Mouse (Mus musculus) liver, embryonic 16.5 days (tissue): Measurements from ENCODE around the gene A430078G23Rik. TPM values are rescaled to one million over a fixed set of nuclear protein-coding genes. Genes with fewer than 3 reads are reported as not detected.
"Not testable (repeated sequence)": the region's sequence is repeated elsewhere in the genome, so short reads cannot be mapped to it uniquely, and the experiment has no call there.

Experiments
- ATAC-seq: fragments of 200-750 bp; cut with Nextera tagmentation; 2 replicates; pipeline ENCODE4 v1.8.0; 2017; ENCODE audit warnings: low read depth, mild to moderate bottlenecking, moderate number of reproducible peaks, moderate library complexity
- H3K27ac ChIP-seq: fragments of 300-500 bp; sonication (generic); 2 replicates; pipeline ENCODE4 v1.5.1; 2014; ENCODE audit warnings: mild to moderate bottlenecking, low read length
- H3K27me3 ChIP-seq: fragments of 300-500 bp; sonication (generic); 2 replicates; pipeline ENCODE4 v1.6.1; 2014; ENCODE audit warnings: low read depth, low read length, mixed read lengths; ENCODE audit not compliant: control insufficient read depth, insufficient read depth
- H3K36me3 ChIP-seq: fragments of 300-500 bp; sonication (generic); 2 replicates; pipeline ENCODE4 v1.6.1; 2014; ENCODE audit warnings: mild to moderate bottlenecking; ENCODE audit not compliant: control insufficient read depth, insufficient read depth
- H3K4me1 ChIP-seq: fragments of 300-500 bp; sonication (generic); 2 replicates; pipeline ENCODE4 v1.6.1; 2014; ENCODE audit warnings: low read depth, low read length, mixed read lengths; ENCODE audit not compliant: control insufficient read depth
- H3K4me2 ChIP-seq: fragments of 300-500 bp; sonication (generic); 2 replicates; pipeline ENCODE4 v1.6.1; 2014; ENCODE audit warnings: low read depth, low read length, mixed read lengths
- H3K4me3 ChIP-seq: fragments of 300-500 bp; sonication (generic); 2 replicates; pipeline ENCODE4 v1.5.1; 2014; ENCODE audit warnings: low read depth, mild to moderate bottlenecking, low read length
- H3K9ac ChIP-seq: fragments of 300-500 bp; sonication (generic); 2 replicates; pipeline ENCODE4 v1.6.1; 2014; ENCODE audit warnings: low read depth, low read length
- H3K9me3 ChIP-seq: fragments of 300-500 bp; sonication (generic); replicated peaks from 2 replicates; pipeline ENCODE4 v1.6.1; 2016; ENCODE audit warnings: low read length; ENCODE audit not compliant: control insufficient read depth
- WGBS: fragments of 180-500 bp; shearing (Covaris S2); extraction: QIAGEN DNeasy Blood & Tissue Kit; methylation state at CpG from one replicate; pipeline ENCODE4 v1.1.7; 2014; ENCODE audit not compliant: insufficient replicate concordance; 5-methylcytosine and 5-hydroxymethylcytosine counted together
- polyA plus RNA-seq: library from polyadenylated mRNA; unstranded; fragments of >200 nt; fragmentation: Nextera tagmentation; extraction: Ambion mirVana; gene quantifications from 2 replicates; pipeline ENCODE4 v1.2.1, GENCODE M21; 2015

The A430078G23Rik gene
- polyA plus RNA-seq, 1 experiment from 2014 or later, result 1.4 TPM

GRCm38 (mm10) chr8:3324253-3324652 lies 29.0 kb upstream of the A430078G23Rik start:
- Histone ChIP-seq H3K36me3 (no peaks in the 10 kb centered on the region), H3K4me3 (no peak overlapping the region), H3K4me1 (no peaks in the 10 kb centered on the region), H3K27ac (no peak overlapping the region), H3K9ac (no peak overlapping the region), H3K27me3 (no peaks in the 10 kb centered on the region), H3K9me3 (no peaks in the 10 kb centered on the region), H3K4me2 (no peak overlapping the region)
- ATAC-seq, result no peak
- 40% methylated on average over 2 of the region's 2 CpGs for WGBS

DNA sequence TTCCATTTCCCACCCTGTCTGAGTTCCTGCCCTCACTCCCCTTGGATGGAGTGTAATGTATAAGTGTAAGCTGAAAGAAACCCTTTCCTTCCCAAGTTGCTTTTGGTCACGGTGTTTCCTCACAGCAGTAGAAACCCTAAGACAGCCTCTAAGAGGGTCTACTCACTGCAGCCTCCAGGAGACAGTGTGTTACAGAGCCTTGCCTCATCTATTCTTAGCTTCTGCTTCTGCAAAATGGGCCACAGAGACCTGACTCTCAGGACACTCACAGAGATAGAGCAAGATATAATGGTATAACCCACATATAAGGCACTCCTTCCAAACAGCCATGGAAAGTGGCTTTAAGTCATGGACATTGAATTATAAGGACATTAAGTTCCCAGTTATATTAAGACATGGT lies 26.2 kb upstream of the A430078G23Rik start:
- Histone ChIP-seq H3K36me3 (no peaks in the 10 kb centered on the region), H3K9me3 (no peaks in the 10 kb centered on the region), H3K27me3 (no peaks in the 10 kb centered on the region), H3K4me1 (no peaks in the 10 kb centered on the region), H3K27ac (no peak overlapping the region), H3K4me2 (no peak overlapping the region), H3K9ac (no peak overlapping the region), H3K4me3 (no peak overlapping the region)
- WGBS, result 34% methylated on average over 1 of the region's 1 CpGs
- ATAC-seq, result no peak

GRCm38 (mm10) chr8:3327538-3328245 lies 25.5 kb upstream of the A430078G23Rik start:
- Histone ChIP-seq H3K9me3 (no peaks in the 10 kb centered on the region), H3K36me3 (no peaks in the 10 kb centered on the region), H3K27me3 (no peaks in the 10 kb centered on the region), H3K4me1 (no peaks in the 10 kb centered on the region), H3K27ac (no peak overlapping the region), H3K9ac (no peak overlapping the region), H3K4me2 (no peak overlapping the region), H3K4me3 (no peak overlapping the region)
- ATAC-seq, result no peak
- WGBS, result 21% methylated on average over 8 of the region's 8 CpGs

DNA sequence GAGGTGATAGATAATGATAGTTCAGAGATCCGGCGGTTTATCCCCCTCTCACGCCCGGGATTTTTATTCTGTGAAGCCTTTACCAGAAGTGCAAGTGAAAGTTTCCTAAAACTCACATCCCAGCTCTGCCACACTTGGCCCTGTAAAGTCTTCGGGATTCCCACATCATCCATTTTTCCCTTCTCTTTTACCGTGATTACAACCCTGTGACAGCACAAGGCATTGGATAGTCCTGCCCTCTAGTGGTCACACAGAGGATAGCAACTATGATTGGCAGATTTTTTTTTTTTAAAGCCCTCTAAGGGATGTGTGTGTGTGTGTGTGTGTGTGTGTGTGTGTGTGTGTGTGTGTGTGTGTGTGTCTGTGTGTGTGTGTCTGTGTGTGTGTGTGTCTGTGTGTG lies 22.6 kb upstream of the A430078G23Rik start:
- Histone ChIP-seq H3K9me3 (no peaks in the 10 kb centered on the region), H3K4me2 (no peak overlapping the region), H3K4me1 (no peaks in the 10 kb centered on the region), H3K9ac (no peak overlapping the region), H3K27ac (no peak overlapping the region), H3K36me3 (no peaks in the 10 kb centered on the region), H3K4me3 (no peak overlapping the region), H3K27me3 (no peaks in the 10 kb centered on the region)
- ATAC-seq, result no peak; the same call in 1 of the 2 replicates
- 46% methylated on average over 6 of the region's 6 CpGs for WGBS

- Histone ChIP-seq H3K4me1 (no peaks in the 10 kb centered on the region), H3K4me3 (no peak overlapping the region), H3K4me2 (no peak overlapping the region), H3K27me3 (no peaks in the 10 kb centered on the region), H3K9ac (no peak overlapping the region), H3K36me3 (no peaks in the 10 kb centered on the region), H3K9me3 (no peaks in the 10 kb centered on the region), H3K27ac (no peak overlapping the region)
- ATAC-seq, result no peak
- 74% methylated on average over 2 of the region's 2 CpGs for WGBS
Measured at GRCm38 (mm10) chr8:3331692-3332091, 21.5 kb upstream of the A430078G23Rik start.

DNA sequence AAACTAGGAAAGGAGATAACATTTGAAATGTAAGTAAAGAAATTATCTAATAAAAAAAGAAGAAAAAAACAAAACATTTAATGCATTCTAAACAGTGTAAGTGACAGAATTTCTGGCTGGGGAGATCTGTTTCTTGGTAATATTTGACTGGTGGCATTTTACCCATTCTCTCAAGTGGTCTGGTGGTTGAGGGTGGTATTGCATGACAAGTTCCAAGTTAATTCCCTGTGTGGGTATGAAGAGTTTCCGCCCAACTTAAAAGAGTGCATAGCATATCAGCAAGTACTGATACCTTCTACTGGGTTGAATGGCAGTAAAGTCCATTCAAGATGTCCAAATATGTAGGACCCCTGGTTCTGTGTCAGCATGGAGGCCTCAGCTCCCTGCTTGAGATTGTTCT lies 17.3 kb upstream of the A430078G23Rik start:
- Histone ChIP-seq H3K4me2 (no peak overlapping the region), H3K27me3 (no peaks in the 10 kb centered on the region), H3K4me3 (no peak overlapping the region), H3K4me1 (no peaks in the 10 kb centered on the region), H3K9ac (no peak overlapping the region), H3K9me3 (no peaks in the 10 kb centered on the region), H3K36me3 (no peaks in the 10 kb centered on the region), H3K27ac (no peak overlapping the region)
- WGBS, result 62% methylated on average over 1 of the region's 1 CpGs
- no peak for ATAC-seq

GRCm38 (mm10) chr8:3336658-3337524 lies 16.3 kb upstream of the A430078G23Rik start:
- H3K4me1 ChIP-seq, result no peaks in the 10 kb centered on the region
- no peaks in the 10 kb centered on the region for H3K9me3 ChIP-seq
- no peaks in the 10 kb centered on the region for H3K27me3 ChIP-seq
- no peak overlapping the region for H3K9ac ChIP-seq
- no peak overlapping the region for H3K27ac ChIP-seq
- H3K36me3 ChIP-seq, result no peaks in the 10 kb centered on the region
- 46% methylated on average over 9 of the region's 9 CpGs for WGBS
- ATAC-seq, result 0 out of 2 replicates have a peak, but pooled peaks have one; percentile 27
- no peak overlapping the region for H3K4me2 ChIP-seq
- no peak overlapping the region for H3K4me3 ChIP-seq

DNA sequence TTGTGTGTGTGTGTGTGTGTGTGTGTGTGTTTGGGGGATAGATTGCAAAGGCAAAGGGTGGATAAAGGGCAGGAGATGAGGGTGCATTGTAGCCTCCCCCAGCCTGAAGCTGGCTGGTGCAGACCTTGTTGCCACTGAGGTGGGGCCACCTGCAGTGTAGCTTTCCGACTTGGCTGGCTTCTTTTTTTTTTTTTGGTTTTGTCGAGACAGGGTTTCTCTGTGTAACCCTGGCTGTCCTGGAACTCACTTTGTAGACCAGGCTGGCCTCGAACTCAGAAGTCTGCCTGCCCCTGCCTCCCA lies 15.7 kb upstream of the A430078G23Rik start:
- ATAC-seq, H3K4me1 ChIP-seq, H3K9ac ChIP-seq, H3K36me3 ChIP-seq, H3K4me3 ChIP-seq, H3K27ac ChIP-seq, H3K27me3 ChIP-seq, H3K9me3 ChIP-seq, H3K4me2 ChIP-seq: not testable (repeated sequence)
- WGBS, result 59% methylated on average over 3 of the region's 3 CpGs

DNA sequence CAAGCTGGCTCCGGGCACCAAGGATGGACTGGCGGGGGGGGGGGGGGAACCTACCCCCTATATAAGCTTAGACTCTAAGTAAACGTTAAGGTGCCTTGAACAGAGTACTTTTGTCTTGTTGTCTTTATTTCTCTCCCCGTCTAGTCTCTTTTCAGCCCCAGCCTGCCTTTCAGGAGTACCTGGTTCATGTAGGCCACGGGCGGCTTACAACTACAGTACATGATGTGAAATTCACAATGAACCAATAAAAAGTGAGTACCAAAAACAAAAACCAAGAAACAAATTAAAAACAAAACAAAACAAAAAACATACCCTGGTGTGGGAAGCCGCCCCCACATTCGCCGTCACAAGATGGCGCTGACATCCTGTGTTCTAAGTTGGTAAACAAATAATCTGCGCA lies 15.2 kb upstream of the A430078G23Rik start:
- H3K4me3 ChIP-seq, result no peak overlapping the region
- H3K27me3 ChIP-seq, result no peaks in the 10 kb centered on the region
- no peak overlapping the region for H3K4me2 ChIP-seq
- no peaks in the 10 kb centered on the region for H3K36me3 ChIP-seq
- WGBS, result 81% methylated on average over 10 of the region's 11 CpGs
- no peak overlapping the region for H3K27ac ChIP-seq
- no peak overlapping the region for H3K9ac ChIP-seq
- no peak for ATAC-seq
- H3K9me3 ChIP-seq, result no peaks in the 10 kb centered on the region
- H3K4me1 ChIP-seq, result no peaks in the 10 kb centered on the region
